Mouse (Mus musculus): ENCODE measurements around the gene Slco1a1.
"Not testable (repeated sequence)": the region's sequence is repeated elsewhere in the genome, so short reads cannot be mapped to it uniquely, and the experiment has no call there.

Gene Slco1a1

GRCm38 (mm10) chr6:141946862-141947261 is at the start of gene Slco1a1:
Slco1a1 (minus strand) TSS chr6:141946962.
- no peak for DNase-seq (ENCODE audit: low spot score in 2 of 2)

GRCm38 (mm10) chr6:141986772-141987171 is 40.0 kb upstream of the Slco1a1 start:
- no peak for DNase-seq (ENCODE audit: low spot score in 2 of 2)

GRCm38 (mm10) chr6:141984644-141985043 is 37.9 kb upstream of the Slco1a1 start:
- DNase-seq (ENCODE audit: low spot score in 2 of 2): no peak

- no peak for DNase-seq (ENCODE audit: low spot score in 2 of 2)
Observed at GRCm38 (mm10) chr6:141962420-141962819, 15.7 kb upstream of the Slco1a1 start.

GRCm38 (mm10) chr6:141961861-141962260 is 15.1 kb upstream of the Slco1a1 start:
- DNase-seq (ENCODE audit: low spot score in 2 of 2): no peak

- DNase-seq (ENCODE audit: low spot score in 2 of 2): no peak
Observed at GRCm38 (mm10) chr6:141960482-141960881, 13.7 kb upstream of the Slco1a1 start.

- DNase-seq (ENCODE audit: low spot score in 2 of 2): no peak
Observed at GRCm38 (mm10) chr6:141940451-141940850, 6.3 kb downstream of the Slco1a1 start.

- DNase-seq (ENCODE audit: low spot score in 2 of 2): no peak
Observed at GRCm38 (mm10) chr6:141898197-141898596, 48.6 kb downstream of the Slco1a1 start.

GRCm38 (mm10) chr6:141889723-141890122 is 57.0 kb downstream of the Slco1a1 start:
- DNase-seq (ENCODE audit: low spot score in 2 of 2): no peak

GRCm38 (mm10) chr6:141888248-141888647 is 58.5 kb downstream of the Slco1a1 start:
- no peak for DNase-seq (ENCODE audit: low spot score in 2 of 2)

- no peak for DNase-seq (ENCODE audit: low spot score in 2 of 2)
Observed at GRCm38 (mm10) chr6:141882581-141882980, 64.2 kb downstream of the Slco1a1 start.

GRCm38 (mm10) chr6:141875742-141876141 is 71.0 kb downstream of the Slco1a1 start:
- not testable (repeated sequence) for DNase-seq (ENCODE audit: low spot score in 2 of 2)

- DNase-seq (ENCODE audit: low spot score in 2 of 2): no peak
Observed at GRCm38 (mm10) chr6:141871711-141872110, 75.1 kb downstream of the Slco1a1 start.

- no peak for DNase-seq (ENCODE audit: low spot score in 2 of 2)
Observed at GRCm38 (mm10) chr6:141868735-141869134, 78.0 kb downstream of the Slco1a1 start.

GRCm38 (mm10) chr6:141866026-141866425 is 80.7 kb downstream of the Slco1a1 start:
- DNase-seq (ENCODE audit: low spot score in 2 of 2): no peak

- DNase-seq (ENCODE audit: low spot score in 2 of 2): no peak
Observed at GRCm38 (mm10) chr6:141857735-141858531, 88.8 kb downstream of the Slco1a1 start.

All from urinary bladder, adult 18-20 months (tissue).